Mouse (Mus musculus) lung, postnatal 10 days (tissue): ENCODE results near the gene Cdc42bpg.
A peak's percentile ranks its signal among the peaks of the same experiment; 100 is the strongest.

ENCODE experiments used
- DNase-seq: peaks from one replicate; pipeline ENCODE4 v3.0.0; 2021

Cdc42bpg gene

DNA sequence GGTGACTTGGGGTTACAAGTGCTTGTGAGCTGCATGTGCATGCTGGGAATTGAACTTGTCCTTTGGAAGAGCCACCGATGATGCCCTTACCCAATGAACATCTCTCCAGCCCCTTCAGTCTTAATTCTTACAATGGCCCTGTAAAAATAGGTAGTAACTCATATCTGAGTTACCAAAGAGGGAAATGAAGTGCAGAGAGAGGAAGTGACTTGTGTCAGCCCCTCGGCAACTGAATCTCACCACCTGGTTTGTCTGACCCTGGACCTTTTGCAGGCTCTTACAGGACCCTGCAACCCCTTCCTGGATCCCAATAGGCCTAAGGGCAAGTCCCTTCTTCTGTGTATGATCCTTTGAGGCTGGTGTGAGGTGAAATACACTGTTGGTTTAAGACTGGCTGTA, 45.9 kb downstream of the Cdc42bpg start:
- no peak for DNase-seq

DNA sequence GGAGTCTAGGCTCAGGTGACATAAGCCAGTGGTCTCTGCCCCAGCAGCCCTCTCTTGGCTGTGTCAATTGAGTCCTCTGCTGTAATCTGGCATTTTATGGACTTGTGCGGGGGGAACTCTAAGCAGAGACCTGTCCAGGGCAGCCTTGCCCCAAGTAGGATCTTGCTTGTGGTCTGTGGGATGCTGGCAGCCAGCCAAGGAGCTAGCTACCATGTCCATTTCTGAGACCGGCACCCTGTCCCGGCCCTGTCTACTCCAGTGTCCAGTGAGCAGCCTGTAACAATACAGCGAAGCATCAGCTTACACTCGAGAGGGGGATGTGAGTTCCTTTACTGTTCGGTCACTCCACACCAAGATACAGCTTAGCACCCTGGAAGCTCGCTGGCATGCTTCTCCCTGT, 47.8 kb downstream of the Cdc42bpg start:
- no peak for DNase-seq

DNA sequence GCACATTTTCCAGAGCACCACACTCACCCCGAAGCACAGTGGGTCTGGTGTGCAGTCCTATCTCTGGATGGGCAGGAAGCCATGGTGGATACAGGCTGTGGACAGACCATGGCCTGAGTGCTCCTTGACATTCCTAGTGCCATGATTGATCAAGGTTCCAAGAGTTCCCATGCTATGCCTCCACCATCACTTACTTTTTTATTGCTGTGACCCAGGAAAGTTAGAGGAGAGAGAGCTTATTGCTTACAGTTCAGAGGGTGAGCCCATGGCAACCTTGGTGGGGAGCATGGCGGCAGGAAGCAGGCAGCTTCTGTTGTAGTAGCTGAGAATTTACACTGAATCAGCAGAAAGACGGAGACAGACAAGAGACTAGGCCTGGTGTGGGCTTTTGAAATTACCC, 55.0 kb downstream of the Cdc42bpg start:
- DNase-seq: no peak

DNA sequence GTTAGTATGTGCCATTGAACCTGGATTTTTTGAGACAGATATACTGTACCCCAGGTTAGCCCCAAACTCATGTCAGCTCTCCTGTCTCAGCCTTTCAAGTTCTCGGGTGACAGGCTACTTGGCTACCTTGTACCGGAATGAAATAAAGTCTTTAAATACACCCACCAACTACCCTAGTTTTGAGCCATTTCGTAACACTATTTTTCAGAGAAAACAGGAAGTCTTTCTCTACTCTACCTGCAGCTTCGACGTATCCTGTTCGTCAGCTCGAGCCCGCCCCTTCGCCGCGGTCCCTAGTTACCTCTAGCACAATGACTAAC, 56.8 kb downstream of the Cdc42bpg start:
- DNase-seq: no peak

DNA sequence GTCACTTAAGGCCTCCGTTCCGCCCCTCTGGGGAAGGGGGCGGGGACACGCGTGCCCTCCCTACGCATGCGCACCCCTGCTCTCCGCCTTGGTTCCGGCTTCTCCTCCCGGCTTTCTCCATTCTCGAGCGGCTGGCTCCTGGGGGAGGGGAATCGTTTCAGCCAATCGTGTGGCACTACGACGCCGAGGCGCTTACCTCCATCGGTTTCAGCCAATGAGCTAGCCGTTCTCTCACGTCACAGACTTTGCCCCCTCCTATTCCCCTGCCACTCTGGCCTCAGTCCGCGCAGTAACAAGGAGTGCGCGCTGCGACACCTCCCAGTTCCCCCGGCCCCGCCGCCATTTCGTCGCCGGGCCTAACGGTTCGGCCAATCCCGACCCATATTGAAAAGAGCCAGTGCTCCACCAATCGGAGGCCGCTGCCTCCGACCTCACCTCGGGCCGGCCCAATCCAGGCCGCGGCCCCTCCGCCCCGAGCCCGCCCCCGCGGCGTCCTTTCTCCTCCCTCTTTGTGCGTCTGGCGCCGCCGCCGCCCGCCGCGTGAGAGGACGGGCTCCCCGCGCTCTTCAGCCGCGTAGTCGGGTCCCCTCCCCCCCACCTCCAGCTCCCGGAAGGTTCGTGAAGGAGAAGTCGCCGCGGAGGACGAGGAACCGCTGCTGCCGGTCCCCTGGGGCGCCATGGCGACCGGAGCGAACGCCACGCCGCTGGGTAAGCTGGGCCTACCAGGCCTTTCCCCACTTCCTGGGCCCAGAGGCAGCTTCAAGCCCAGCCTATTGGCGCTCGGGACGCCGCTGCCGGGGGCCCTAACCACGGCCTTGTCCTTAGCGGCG, 57.4 kb downstream of the Cdc42bpg start, which contains the start of gene Sf1:
Gene Sf1 (plus strand): TSS at position 280 of the 830 bp plus-strand sequence.
- peak; percentile 100 for DNase-seq

GRCm38 (mm10) chr19:6364317-6364725, 58.1 kb downstream of the Cdc42bpg start:
- peak; percentile 95 for DNase-seq

- DNase-seq: no peak
Measured at GRCm38 (mm10) chr19:6364842-6365241, 58.6 kb downstream of the Cdc42bpg start.

DNA sequence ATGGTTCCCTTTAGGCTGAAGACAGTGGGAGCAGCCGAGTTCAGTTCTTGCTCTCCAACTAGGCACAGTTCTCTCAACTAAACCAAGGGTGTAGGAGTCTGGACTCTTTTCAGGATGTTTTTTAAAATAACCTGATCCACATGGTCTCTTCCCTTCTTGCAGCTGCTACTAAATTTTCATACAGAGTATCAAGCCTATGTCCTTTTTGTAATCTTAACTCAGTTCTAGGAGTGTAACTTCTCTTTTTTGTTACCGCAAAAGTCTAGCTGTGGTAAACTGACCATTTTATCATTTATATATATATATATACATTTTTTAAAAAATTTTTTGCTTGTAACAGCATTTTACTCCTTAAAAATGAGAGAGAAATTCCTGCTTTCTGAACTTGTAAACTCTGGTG, 63.9 kb downstream of the Cdc42bpg start:
- DNase-seq: no peak

- DNase-seq: no peak
Measured at GRCm38 (mm10) chr19:6372433-6372832, 66.2 kb downstream of the Cdc42bpg start.

DNA sequence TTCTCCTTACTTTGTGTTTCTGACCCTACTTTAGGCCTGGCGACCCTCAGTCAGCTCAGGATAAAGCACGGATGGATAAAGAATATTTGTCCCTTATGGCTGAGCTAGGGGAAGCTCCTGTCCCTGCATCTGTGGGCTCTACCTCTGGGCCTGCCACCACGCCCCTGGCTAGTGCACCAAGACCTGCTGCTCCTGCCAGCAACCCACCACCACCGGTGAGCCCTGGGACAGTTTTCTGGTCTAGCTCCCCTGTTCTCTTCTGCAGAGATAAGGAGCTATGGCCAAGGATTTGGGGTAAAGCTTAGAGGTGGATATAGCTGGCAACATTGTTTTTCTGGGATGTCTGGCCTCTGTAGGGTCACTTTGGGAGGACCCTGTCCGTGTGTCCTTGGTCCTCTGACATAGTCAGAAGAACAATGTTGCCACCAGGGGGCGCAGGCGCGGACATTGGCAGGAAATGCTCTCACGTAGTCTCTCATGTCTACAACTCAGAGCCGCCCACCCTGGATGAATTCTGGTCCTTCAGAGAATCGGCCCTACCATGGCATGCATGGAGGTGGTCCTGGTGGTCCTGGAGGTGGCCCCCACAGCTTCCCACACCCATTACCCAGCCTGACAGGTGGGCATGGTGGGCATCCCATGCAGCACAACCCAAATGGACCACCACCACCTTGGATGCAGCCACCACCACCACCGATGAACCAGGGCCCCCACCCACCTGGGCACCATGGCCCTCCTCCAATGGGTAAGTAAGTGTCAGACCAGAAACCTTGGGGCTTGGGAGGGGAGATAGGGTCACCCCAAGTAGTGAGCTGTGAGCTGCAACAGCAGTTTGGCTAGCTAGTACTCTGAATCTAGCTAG, 67.5 kb downstream of the Cdc42bpg start:
- peak; percentile 93 for DNase-seq

GRCm38 (mm10) chr19:6374571-6374970, 68.3 kb downstream of the Cdc42bpg start:
- no peak for DNase-seq
